Mouse (Mus musculus): ENCODE results near the gene Ift20.

DNA sequence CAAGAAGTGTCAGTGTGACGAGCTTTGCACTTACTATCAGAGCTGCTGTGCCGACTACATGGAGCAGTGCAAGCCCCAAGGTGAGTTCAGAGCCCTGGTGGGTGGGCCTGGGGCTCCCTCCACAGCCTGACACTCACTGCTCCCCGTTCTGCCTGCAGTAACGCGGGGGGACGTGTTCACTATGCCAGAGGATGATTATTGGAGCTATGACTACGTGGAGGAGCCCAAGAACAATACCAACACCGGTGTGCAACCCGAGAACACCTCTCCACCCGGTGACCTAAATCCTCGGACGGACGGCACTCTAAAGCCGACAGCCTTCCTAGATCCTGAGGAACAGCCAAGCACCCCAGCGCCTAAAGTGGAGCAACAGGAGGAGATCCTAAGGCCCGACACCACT is 36.6 kb upstream of the Ift20 start:
- TF ChIP-seq CTCF (conservative IDR thresholded peaks at IDR 0.05; ENCODE audit: insufficient read depth, insufficient read length, low read depth, low read length) (no peak), POLR2A (IDR thresholded peaks at IDR 0.05; ENCODE audit: low read depth, low read length) (no peak)
